Mouse (Mus musculus) megakaryocyte, embryonic 14.5 days (primary cell): Measurements from ENCODE around the gene Mcfd2. TPM values are rescaled to one million over a fixed set of nuclear protein-coding genes. Genes with fewer than 3 reads are reported as not detected.

Experiments used
- H3K27me3 ChIP-seq: replicated peaks from 2 replicates; pipeline ENCODE3; 2012; ENCODE audit warnings: inconsistent platforms
- H3K36me3 ChIP-seq: replicated peaks from 2 replicates; pipeline ENCODE3; 2012; ENCODE audit warnings: low read length, inconsistent platforms, mixed read lengths
- H3K4me1 ChIP-seq: 2 replicates; pipeline ENCODE4 v1.6.1; 2012; ENCODE audit warnings: inconsistent platforms
- H3K4me3 ChIP-seq: replicated peaks from 2 replicates; pipeline ENCODE3; 2012; ENCODE audit warnings: moderate library complexity, mild to moderate bottlenecking, inconsistent platforms
- H3K9me3 ChIP-seq: 2 replicates; pipeline ENCODE4 v1.6.1; 2012; ENCODE audit warnings: inconsistent platforms
- FLI1 ChIP-seq: IDR thresholded peaks from 2 replicates; pipeline ENCODE4 v1.6.1; 2012; ENCODE audit warnings: low read length, inconsistent platforms, mixed read lengths
- GATA1 ChIP-seq: IDR thresholded peaks from 3 replicates; pipeline ENCODE4 v1.6.1; 2012; ENCODE audit warnings: mixed read lengths, low read length, inconsistent platforms, borderline replicate concordance
- polyA plus RNA-seq: library from polyadenylated mRNA; stranded (reverse); fragments of >175 nt; gene quantifications from 2 replicates; pipeline ENCODE4 v1.2.3, GENCODE M21; 2012; ENCODE audit warnings: low replicate concordance; ENCODE audit not compliant: insufficient read depth

Gene Mcfd2
- polyA plus RNA-seq, 1 experiment: 12.5 TPM

DNA sequence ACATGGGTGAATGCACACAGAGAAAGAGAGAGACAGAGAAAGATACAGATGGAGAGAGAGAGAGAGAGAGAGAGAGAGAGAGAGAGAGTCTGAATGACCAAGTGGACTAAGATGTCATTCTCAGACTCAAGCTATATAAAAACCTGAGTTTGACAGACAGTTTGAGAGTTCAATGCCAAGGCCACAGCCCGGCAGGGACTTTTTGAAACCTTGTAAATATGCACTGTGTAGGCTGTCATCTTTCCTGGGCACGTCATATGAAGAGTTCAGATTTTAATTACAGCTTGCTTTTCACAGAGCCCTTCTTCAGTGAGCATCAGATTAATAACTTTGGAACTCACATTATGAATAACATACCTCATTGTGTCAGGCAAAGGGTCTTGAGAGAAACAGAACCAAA lies 55.2 kb downstream of the Mcfd2 start:
- no peaks in the 10 kb centered on the region for H3K27me3 ChIP-seq

DNA sequence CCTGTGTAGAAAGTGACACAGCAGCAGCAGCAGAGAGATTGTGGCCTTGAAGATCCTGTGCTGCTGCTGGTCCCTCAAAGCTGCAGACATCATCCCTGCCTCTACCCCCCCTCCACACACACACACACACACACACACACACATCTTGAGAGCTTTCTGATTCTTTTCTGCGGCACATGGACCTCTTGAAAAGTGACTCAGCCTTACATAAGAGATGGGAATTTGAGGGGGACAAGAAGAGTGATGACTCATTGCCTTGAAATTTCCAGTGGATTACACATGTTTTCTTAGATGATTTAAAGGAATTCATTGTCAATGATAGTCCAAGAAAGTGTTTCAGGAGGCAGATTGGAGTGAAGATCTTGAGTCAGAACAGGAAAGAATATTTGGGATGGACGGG lies 58.9 kb downstream of the Mcfd2 start:
- no peaks in the 10 kb centered on the region for H3K9me3 ChIP-seq
- peaks cover 55% of the 10 kb centered on the region for H3K4me1 ChIP-seq
- no peaks in the 10 kb centered on the region for H3K36me3 ChIP-seq
- H3K27me3 ChIP-seq: no peaks in the 10 kb centered on the region
- no peak for TF ChIP-seq GATA1
- no peak for TF ChIP-seq FLI1
- H3K4me3 ChIP-seq: peak overlapping the region; percentile 26

More for the DNA sequence above, 55.2 kb downstream of the Mcfd2 start:
- Histone ChIP-seq H3K36me3 (no peaks in the 10 kb centered on the region), H3K4me3 (no peak overlapping the region), H3K9me3 (no peaks in the 10 kb centered on the region), H3K4me1 (peaks cover 28% of the 10 kb centered on the region)
- TF ChIP-seq GATA1: no peak
- no peak for TF ChIP-seq FLI1

Other genes starting within 250 kb of the Mcfd2 start
- 4.8 TPM in 1 of 2 replicates, not detected in the other for gene Pigf, start 240.5 kb downstream of the Mcfd2 start, polyA plus RNA-seq
- 3.5 TPM in 1 of 2 replicates, not detected in the other for gene Cript, start 240.4 kb downstream of the Mcfd2 start, polyA plus RNA-seq
- gene Socs5, start 158.3 kb downstream of the Mcfd2 start, polyA plus RNA-seq: 5.0 and 6.6 TPM in 2 replicates
- gene Ttc7, start 17.0 kb upstream of the Mcfd2 start, polyA plus RNA-seq: 8.2 and 14.1 TPM in 2 replicates
- not detected in 2 replicates for gene Stpg4, start 161.8 kb upstream of the Mcfd2 start, polyA plus RNA-seq
- 2.3 and 36.6 TPM in 2 replicates for gene Calm2, start 181.0 kb upstream of the Mcfd2 start, polyA plus RNA-seq